Mouse (Mus musculus): Measurements from ENCODE around the gene Txndc5.

The Txndc5 gene

GRCm38 (mm10) chr13:38526116-38526515, 2.5 kb downstream of the Txndc5 start:
- in situ Hi-C loops (cut with MseI, MboI), result no loop called here

GRCm38 (mm10) chr13:38525261-38525660, 3.4 kb downstream of the Txndc5 start:
- in situ Hi-C loops (cut with MseI, MboI), result no loop called here

- in situ Hi-C loops (cut with MseI, MboI), result no loop called here
Observed at GRCm38 (mm10) chr13:38523231-38523630, 5.4 kb downstream of the Txndc5 start.

GRCm38 (mm10) chr13:38522056-38522654, 6.5 kb downstream of the Txndc5 start:
- in situ Hi-C loops (cut with MseI, MboI), result no loop called here

- in situ Hi-C loops (cut with MseI, MboI), result no loop called here
Observed at GRCm38 (mm10) chr13:38520299-38520698, 8.3 kb downstream of the Txndc5 start.

- in situ Hi-C loops (cut with MseI, MboI), result no loop called here
Observed at GRCm38 (mm10) chr13:38516582-38516981, 12.0 kb downstream of the Txndc5 start.

GRCm38 (mm10) chr13:38515845-38516244, 12.8 kb downstream of the Txndc5 start:
- in situ Hi-C loops (cut with MseI, MboI), result no loop called here

- in situ Hi-C loops (cut with MseI, MboI), result no loop called here
Observed at GRCm38 (mm10) chr13:38515431-38515830, 13.2 kb downstream of the Txndc5 start.

- in situ Hi-C loops (cut with MseI, MboI), result no loop called here
Observed at GRCm38 (mm10) chr13:38513921-38514320, 14.7 kb downstream of the Txndc5 start.

GRCm38 (mm10) chr13:38511979-38512378, 16.6 kb downstream of the Txndc5 start:
- in situ Hi-C loops (cut with MseI, MboI), result no loop called here

- in situ Hi-C loops (cut with MseI, MboI), result no loop called here
Observed at GRCm38 (mm10) chr13:38509681-38510341, 18.8 kb downstream of the Txndc5 start.

GRCm38 (mm10) chr13:38506936-38507335, 21.7 kb downstream of the Txndc5 start:
- in situ Hi-C loops (cut with MseI, MboI), result no loop called here

- in situ Hi-C loops (cut with MseI, MboI), result no loop called here
Observed at GRCm38 (mm10) chr13:38506320-38506719, 22.3 kb downstream of the Txndc5 start.

- in situ Hi-C loops (cut with MseI, MboI), result no loop called here
Observed at GRCm38 (mm10) chr13:38503137-38503849, 25.3 kb downstream of the Txndc5 start.

GRCm38 (mm10) chr13:38501314-38501713, 27.3 kb downstream of the Txndc5 start:
- in situ Hi-C loops (cut with MseI, MboI), result no loop called here

- in situ Hi-C loops (cut with MseI, MboI), result no loop called here
Observed at GRCm38 (mm10) chr13:38496715-38497114, 31.9 kb downstream of the Txndc5 start.

- in situ Hi-C loops (cut with MseI, MboI), result no loop called here
Observed at GRCm38 (mm10) chr13:38486767-38487166, 41.9 kb downstream of the Txndc5 start.

GRCm38 (mm10) chr13:38484701-38485100, 43.9 kb downstream of the Txndc5 start:
- in situ Hi-C loops (cut with MseI, MboI), result no loop called here

GRCm38 (mm10) chr13:38481021-38481420, 47.6 kb downstream of the Txndc5 start:
- in situ Hi-C loops (cut with MseI, MboI), result no loop called here

- in situ Hi-C loops (cut with MseI, MboI), result no loop called here
Observed at GRCm38 (mm10) chr13:38476936-38477335, 51.7 kb downstream of the Txndc5 start.

GRCm38 (mm10) chr13:38473497-38473896, 55.1 kb downstream of the Txndc5 start:
- in situ Hi-C loops (cut with MseI, MboI), result no loop called here

- in situ Hi-C loops (cut with MseI, MboI), result no loop called here
Observed at GRCm38 (mm10) chr13:38472636-38473035, 56.0 kb downstream of the Txndc5 start.

GRCm38 (mm10) chr13:38470882-38471281, 57.7 kb downstream of the Txndc5 start:
- in situ Hi-C loops (cut with MseI, MboI), result no loop called here
